Mouse (Mus musculus): ENCODE data around the gene Zfp710.
A peak's percentile ranks its signal among the peaks of the same experiment; 100 is the strongest.
"Not testable (repeated sequence)": the region's sequence is repeated elsewhere in the genome, so short reads cannot be mapped to it uniquely, and the experiment has no call there.

Zfp710 gene

GRCm38 (mm10) chr7:80114451-80115223 is 90.0 kb downstream of the Zfp710 start:
- DNase-seq (ENCODE audit: low spot score), result peak; percentile 49

GRCm38 (mm10) chr7:80115224-80115590 is 90.6 kb downstream of the Zfp710 start, which contains the start of gene Idh2:
TSS of gene Idh2 (minus strand) at chr7:80115392.
- peak; percentile 84 for DNase-seq (ENCODE audit: low spot score)

DNA sequence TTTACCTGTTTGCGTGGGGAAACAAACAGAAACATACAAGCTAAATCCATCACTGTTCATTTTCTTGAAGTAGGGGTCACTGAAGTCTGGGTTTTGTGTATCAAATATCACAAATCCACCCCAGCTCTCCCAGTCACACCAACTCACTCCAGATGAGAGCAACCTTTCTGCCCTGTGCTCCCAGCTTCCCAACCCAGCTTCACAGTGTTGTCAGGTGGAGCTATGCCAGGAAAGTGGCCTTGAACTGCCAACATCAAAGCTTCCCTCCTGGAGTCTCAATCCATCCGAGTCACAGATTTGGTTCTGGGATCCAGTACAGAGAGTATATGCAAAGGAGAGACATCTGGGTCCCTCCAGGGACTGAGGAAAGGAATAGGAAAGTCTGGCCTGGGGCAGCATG is 91.5 kb downstream of the Zfp710 start:
- DNase-seq (ENCODE audit: low spot score), result no peak

DNA sequence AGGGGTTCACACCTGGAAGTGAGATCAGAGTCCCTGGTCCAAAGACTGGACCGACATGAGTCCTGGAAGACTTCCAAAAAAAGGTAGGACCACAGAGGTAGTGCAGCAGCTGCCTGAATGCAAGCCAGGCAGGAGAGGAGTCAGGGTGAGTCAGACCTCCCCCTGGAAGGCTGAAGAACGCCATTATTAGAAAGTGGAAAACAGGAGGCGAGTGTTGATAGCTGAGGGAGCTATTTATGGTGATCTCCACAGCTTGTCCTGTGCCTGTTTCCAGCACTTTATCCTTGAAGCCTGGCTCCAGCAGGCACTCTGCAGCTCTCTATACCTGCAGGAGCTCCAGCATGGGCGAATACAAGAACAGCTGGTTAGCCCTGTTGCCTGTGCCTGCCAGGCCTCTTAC is 94.6 kb downstream of the Zfp710 start:
- DNase-seq (ENCODE audit: low spot score), result no peak

DNA sequence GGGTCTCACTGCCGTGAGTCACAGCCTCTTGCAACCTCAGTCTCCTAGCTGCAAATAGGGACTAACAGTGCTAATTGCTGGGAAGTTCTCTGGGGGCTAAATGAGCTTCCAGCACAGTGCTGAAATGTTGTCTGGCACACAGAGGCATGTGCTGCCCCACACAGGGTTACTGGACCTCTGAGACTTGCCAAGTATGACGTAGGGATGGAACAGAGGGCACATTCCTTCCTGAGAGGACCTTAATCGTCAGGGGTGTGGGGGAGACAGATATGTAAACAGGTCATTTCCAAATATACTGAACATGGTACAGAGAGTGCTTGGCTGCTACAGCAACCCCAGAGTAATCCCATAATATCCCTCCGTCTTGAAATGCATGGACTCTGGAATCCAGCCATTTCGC is 96.5 kb downstream of the Zfp710 start:
- no peak for DNase-seq (ENCODE audit: low spot score)

GRCm38 (mm10) chr7:80123115-80123514 is 98.5 kb downstream of the Zfp710 start:
- DNase-seq (ENCODE audit: low spot score), result no peak

DNA sequence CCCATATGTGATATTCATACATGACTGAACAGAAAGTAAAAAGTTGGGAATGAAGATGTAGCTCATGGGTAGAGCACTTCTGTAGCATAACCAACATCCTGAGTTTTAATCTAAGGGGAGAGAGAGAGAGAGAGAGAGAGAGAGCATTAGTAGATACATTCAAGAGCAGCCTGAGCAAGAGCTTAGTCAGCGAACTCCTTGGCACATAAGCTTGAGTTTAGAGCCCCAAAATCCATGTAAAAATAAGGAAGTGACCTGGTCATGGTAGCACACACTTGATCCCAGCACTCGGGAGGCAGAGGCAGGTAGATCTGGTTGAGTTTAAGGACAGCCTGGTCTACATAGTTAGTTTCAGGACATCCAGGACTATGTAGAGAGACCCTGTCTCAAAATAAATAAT is 99.1 kb downstream of the Zfp710 start:
- DNase-seq (ENCODE audit: low spot score), result no peak

GRCm38 (mm10) chr7:80129278-80129677 is 104.7 kb downstream of the Zfp710 start:
- no peak for DNase-seq (ENCODE audit: low spot score)

GRCm38 (mm10) chr7:80130344-80131055 is 105.9 kb downstream of the Zfp710 start:
- no peak for DNase-seq (ENCODE audit: low spot score)

DNA sequence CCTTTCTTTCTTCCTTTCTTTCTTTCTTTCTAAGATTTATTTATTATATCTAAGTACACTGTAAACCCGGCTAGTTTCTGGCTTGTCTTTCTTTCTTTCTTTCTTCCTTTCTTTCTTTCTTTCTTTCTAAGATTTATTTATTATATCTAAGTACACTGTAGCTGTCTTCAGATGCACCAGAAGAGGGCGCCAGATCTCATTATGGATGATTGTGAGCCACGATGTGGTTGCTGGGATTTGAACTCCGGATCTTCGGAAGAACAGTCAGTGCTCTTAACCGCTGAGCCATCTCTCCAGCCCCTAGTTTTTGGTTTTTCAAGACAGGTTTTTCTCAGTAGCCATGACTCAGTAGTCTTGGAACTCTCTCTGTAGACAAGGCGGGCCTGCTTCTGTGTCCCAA is 106.7 kb downstream of the Zfp710 start:
- DNase-seq (ENCODE audit: low spot score), result not testable (repeated sequence)

DNA sequence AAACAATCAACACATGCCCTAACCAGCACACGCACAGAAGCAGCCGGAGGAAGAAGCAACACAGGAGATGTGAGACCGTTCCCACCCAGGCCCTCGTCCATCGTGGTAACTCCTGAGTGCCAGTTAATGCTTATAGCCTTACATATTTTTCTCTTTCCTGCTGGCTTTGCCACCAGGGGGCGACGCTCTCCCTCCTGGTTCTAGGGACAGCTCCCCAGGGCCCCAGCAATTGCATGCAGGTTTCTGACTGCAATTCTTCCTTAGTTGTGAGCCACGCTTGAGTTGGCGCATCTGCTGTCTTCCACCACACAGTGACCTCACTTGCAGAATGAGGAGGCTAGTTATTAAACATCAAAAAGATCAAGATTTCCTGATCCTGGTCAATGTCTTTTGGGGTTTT is 107.9 kb downstream of the Zfp710 start:
- peak; percentile 36 for DNase-seq (ENCODE audit: low spot score)

DNA sequence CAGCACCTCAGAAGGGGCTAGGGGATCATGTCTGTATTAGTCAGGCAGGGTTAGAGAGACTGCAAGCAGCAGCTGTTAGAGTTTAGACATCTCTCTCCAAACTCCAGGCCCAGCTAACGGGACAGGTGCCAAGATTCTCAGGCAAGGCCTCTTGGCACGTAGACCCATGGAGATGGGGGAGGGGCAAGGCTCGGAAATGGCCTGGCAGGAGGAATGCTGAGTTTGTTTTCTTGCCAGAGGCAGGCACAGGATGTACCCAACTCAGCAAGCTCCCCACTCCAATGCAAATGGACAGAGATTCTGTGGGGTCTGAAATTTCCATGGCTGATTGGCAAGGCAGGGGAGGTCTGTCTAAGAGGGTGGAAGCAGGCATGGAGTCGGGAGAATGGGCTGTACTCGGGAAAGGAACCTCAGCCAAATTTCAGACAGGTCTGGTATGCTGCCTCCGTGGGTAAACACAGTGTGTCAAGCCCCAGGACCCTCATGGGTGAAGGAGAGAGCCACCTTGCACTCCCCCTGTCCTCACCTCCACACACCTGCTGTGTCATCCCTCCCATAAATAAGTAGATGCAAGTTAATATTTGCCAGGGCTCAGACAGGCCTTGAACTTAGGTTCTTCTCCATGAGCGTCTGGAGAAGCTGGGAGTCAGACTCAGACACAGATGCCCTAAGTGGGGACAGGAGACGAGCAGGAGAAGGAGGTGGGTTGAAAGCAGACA is 110.0 kb downstream of the Zfp710 start:
- peak; percentile 80 for DNase-seq (ENCODE audit: low spot score)

DNA sequence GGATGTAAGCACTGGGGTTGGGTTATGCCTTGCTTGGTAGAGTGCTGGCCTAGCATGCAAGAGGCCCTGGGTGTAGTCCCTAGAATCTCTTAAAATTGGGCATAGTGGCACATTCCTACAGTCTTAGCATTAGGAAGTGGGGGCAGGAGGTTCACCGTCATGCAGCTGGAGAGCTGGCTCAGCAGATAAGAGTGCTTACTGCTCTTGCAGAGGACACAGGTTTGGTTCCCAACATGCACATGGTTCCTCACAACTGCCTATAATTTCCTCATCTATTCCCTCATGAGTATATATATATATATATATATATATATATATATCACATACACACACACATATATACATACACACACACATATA is 110.5 kb downstream of the Zfp710 start:
- no peak for DNase-seq (ENCODE audit: low spot score)

- DNase-seq (ENCODE audit: low spot score), result no peak
Measured at GRCm38 (mm10) chr7:80138375-80138774, 113.8 kb downstream of the Zfp710 start.

DNA sequence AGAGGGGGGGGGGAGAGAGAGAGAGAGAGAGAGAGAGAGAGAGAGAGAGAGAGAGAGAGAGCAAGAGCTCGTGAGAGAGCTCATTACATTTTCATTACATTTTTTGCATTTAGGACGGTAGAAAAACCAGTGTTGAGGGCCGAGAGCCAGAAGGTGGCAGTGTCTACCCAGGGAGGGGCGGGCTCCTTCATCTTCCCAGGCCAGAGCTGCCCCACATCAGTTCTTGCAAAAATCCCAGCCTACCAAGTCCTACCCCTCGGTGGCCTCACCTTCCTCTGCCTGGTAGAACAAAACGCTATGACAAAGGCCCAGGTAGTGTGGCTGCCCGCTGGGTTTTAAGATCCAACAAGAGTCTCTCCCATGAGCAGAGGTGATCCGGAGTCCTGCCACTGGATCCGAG is 116.2 kb downstream of the Zfp710 start:
- peak; percentile 63 for DNase-seq (ENCODE audit: low spot score)
